Mouse (Mus musculus) limb, embryonic 15.5 days (tissue): ENCODE results near the gene Bckdk. TPM values are rescaled to one million over a fixed set of nuclear protein-coding genes. Genes with fewer than 3 reads are reported as not detected.

Experiments
- polyA plus RNA-seq: library from polyadenylated mRNA; unstranded; fragments of >200 nt; fragmentation: Nextera tagmentation; extraction: Ambion mirVana; gene quantifications from 2 replicates; pipeline ENCODE4 v1.2.1, GENCODE M21; 2015

Bckdk gene
- polyA plus RNA-seq, 1 experiment from 2014 or later: 98.3 TPM

Other genes starting within 250 kb of the Bckdk start
- 81.1 and 90.5 TPM in 2 replicates for gene Bcl7c, start 195.1 kb upstream of the Bckdk start, polyA plus RNA-seq
- 25.3 and 28.7 TPM in 2 replicates for gene Ctf1, start 191.3 kb upstream of the Bckdk start, polyA plus RNA-seq
- 0.19 and 0.44 TPM in 2 replicates for gene Ctf2, start 171.9 kb upstream of the Bckdk start, polyA plus RNA-seq
- 4.3 and 4.4 TPM in 2 replicates for gene Fbxl19, start 159.5 kb upstream of the Bckdk start, polyA plus RNA-seq
- 23.6 and 26.5 TPM in 2 replicates for gene Orai3, start 134.3 kb upstream of the Bckdk start, polyA plus RNA-seq
- 18.6 and 21.7 TPM in 2 replicates for gene Setd1a, start 127.4 kb upstream of the Bckdk start, polyA plus RNA-seq
- not detected in 2 replicates for gene Gm49388, start 118.5 kb upstream of the Bckdk start, polyA plus RNA-seq
- gene Hsd3b7, start 103.5 kb upstream of the Bckdk start, polyA plus RNA-seq: 18.7 and 23.8 TPM in 2 replicates
- 72.5 and 79.5 TPM in 2 replicates for gene Stx4a, start 79.8 kb upstream of the Bckdk start, polyA plus RNA-seq
- gene Stx1b, start 79.5 kb upstream of the Bckdk start, polyA plus RNA-seq: 3.6 and 3.8 TPM in 2 replicates
- 9.1 and 10.0 TPM in 2 replicates for gene Zfp646, start 27.9 kb upstream of the Bckdk start, polyA plus RNA-seq
- 16.4 TPM in 2 replicates for gene Zfp668, start 27.3 kb upstream of the Bckdk start, polyA plus RNA-seq
- gene Prss53, start 13.1 kb upstream of the Bckdk start, polyA plus RNA-seq: 2.2 and 2.4 TPM in 2 replicates
- not detected in 2 replicates for gene Gm21974, start 8.6 kb upstream of the Bckdk start, polyA plus RNA-seq
- gene Vkorc1, start 8.5 kb upstream of the Bckdk start, polyA plus RNA-seq: 269 and 272 TPM in 2 replicates
- 37.8 and 38.7 TPM in 2 replicates for gene Kat8, start 8.4 kb downstream of the Bckdk start, polyA plus RNA-seq
- gene Prss8, start 26.0 kb downstream of the Bckdk start, polyA plus RNA-seq: 11.5 and 14.2 TPM in 2 replicates
- gene Prss36, start 42.6 kb downstream of the Bckdk start, polyA plus RNA-seq: 11.6 and 12.9 TPM in 2 replicates
- 339 and 390 TPM in 2 replicates for gene Fus, start 63.4 kb downstream of the Bckdk start, polyA plus RNA-seq
- 150 and 154 TPM in 2 replicates for gene Pycard, start 89.8 kb downstream of the Bckdk start, polyA plus RNA-seq
- 3.1 and 8.4 TPM in 2 replicates for gene Trim72, start 99.9 kb downstream of the Bckdk start, polyA plus RNA-seq
- 2.1 and 2.3 TPM in 2 replicates for gene Itgam, start 158.6 kb downstream of the Bckdk start, polyA plus RNA-seq
- gene Gm49368, start 158.6 kb downstream of the Bckdk start, polyA plus RNA-seq: not detected in 2 replicates
- gene Itgax, start 225.5 kb downstream of the Bckdk start, polyA plus RNA-seq: 0.10 TPM in 2 replicates